Mouse (Mus musculus): ENCODE measurements around the gene Gm28036. TPM values are rescaled to one million over a fixed set of nuclear protein-coding genes. Genes with fewer than 3 reads are reported as not detected.

Gm28036 gene
- total RNA-seq, 1 experiment from 2014 or later = 94.3 TPM

DNA sequence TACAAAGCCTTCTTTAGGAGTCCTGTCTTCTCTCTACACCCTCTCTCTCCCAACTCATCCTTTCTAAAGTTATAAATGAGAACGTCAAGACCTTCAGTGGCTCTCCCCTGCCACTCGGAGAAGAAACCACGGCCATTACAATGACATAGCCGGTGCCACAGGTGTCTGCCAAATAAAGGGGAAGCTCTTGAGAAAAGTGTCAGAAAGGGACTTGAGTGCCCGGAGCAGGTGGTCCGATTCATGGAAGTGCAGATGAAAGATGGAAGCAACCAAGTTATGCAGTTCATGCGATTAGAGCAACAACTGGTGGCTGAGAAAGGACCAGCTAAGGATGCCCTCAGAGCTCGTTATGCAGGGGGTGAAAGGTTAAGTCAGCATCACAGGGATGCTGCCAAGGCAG is 84.0 kb downstream of the Gm28036 start:
- no peak for ATAC-seq (replicated peaks in 1 of 2; ENCODE audit: insufficient read depth in 1 of 2, low FRiP score in 2 of 2, low TSS enrichment in 1 of 2, low read depth in 1 of 2, poor library complexity in 2 of 2, severe bottlenecking in 2 of 2)

DNA sequence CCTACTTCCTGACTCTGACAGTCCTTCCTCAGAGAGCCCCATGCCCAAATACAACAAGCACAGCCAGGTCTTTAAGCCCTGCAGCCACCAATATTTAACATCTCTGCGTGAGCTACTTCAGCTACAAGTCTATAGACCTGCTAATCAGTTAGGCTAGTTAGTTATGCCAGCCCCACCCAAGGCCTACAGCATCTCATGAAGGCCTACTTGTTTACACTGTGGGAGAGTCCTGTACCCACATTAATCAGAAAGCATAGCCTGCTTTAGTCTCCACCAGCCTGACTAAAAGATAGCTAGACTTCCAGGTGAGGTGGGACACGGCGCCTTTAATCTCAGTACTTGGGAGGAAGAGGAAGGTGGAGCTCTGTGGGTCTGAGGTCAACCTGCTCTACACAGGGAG is 87.5 kb downstream of the Gm28036 start:
- ATAC-seq (replicated peaks in 1 of 2; ENCODE audit: insufficient read depth in 1 of 2, low FRiP score in 2 of 2, low TSS enrichment in 1 of 2, low read depth in 1 of 2, poor library complexity in 2 of 2, severe bottlenecking in 2 of 2) = no peak

DNA sequence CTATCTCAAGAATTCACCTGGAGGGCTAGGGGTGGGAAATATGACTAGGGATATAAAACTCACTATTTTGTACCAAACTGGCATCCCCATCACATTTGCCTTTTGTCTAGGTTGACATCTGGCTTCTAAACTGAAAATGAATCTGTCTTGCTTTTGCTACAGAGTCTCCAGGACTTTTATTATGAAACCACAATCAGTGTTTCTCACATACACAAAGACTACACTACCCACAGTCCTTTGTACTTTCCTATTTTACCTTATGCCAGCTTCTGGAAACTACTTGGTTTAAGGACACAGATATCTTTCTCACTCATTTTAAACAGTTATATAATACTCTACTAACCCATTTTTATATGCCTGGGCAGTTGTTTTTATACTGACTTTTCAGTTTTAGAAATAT is 101.4 kb downstream of the Gm28036 start:
- ATAC-seq (replicated peaks in 1 of 2; ENCODE audit: insufficient read depth in 1 of 2, low FRiP score in 2 of 2, low TSS enrichment in 1 of 2, low read depth in 1 of 2, poor library complexity in 2 of 2, severe bottlenecking in 2 of 2) = no peak

Other genes with a start within 250 kb of the Gm28036 start
- 28.0 and 59.3 TPM in 2 replicates for gene Uqcc1, start 196.8 kb downstream of the Gm28036 start, total RNA-seq (2017)
- not detected in 2 replicates for gene Gm15557, start 186.4 kb downstream of the Gm28036 start, total RNA-seq (2017)
- gene Gdf5, start 181.7 kb downstream of the Gm28036 start, total RNA-seq (2017) = not detected in 2 replicates
- gene Cep250, start 170.6 kb downstream of the Gm28036 start, total RNA-seq (2017) = 30.9 and 66.9 TPM in 2 replicates
- gene 6430550D23Rik, start 119.1 kb downstream of the Gm28036 start, total RNA-seq (2017) = 0.69 and 1.4 TPM in 2 replicates
- gene Ergic3, start 119.0 kb downstream of the Gm28036 start, total RNA-seq (2017) = 84.0 and 97.9 TPM in 2 replicates
- not detected in 2 replicates for gene Fer1l4, start 74.1 kb downstream of the Gm28036 start, total RNA-seq (2017)
- gene Spag4, start 61.9 kb downstream of the Gm28036 start, total RNA-seq (2017) = 2.2 and 3.9 TPM in 2 replicates
- gene Cpne1, start 15.1 kb downstream of the Gm28036 start, total RNA-seq (2017) = 19.0 and 19.3 TPM in 2 replicates
- 30.1 and 79.7 TPM in 2 replicates for gene Rbm12, start 15.1 kb downstream of the Gm28036 start, total RNA-seq (2017)
- 10.6 and 18.3 TPM in 2 replicates for gene Romo1, start 16.9 kb upstream of the Gm28036 start, total RNA-seq (2017)
- gene Nfs1, start 17.1 kb upstream of the Gm28036 start, total RNA-seq (2017) = 32.7 and 37.4 TPM in 2 replicates
- 988 and 1,114 TPM in 2 replicates for gene Rbm39, start 53.1 kb upstream of the Gm28036 start, total RNA-seq (2017)
- 65.4 and 111 TPM in 2 replicates for gene Phf20, start 69.4 kb upstream of the Gm28036 start, total RNA-seq (2017)
- gene Cnbd2, start 185.2 kb upstream of the Gm28036 start, total RNA-seq (2017) = 3.8 and 10.5 TPM in 2 replicates
- 20.2 and 27.3 TPM in 2 replicates for gene Scand1, start 185.6 kb upstream of the Gm28036 start, total RNA-seq (2017)

All from hematopoietic stem cell, adult 5-6 weeks (primary cell).